Mouse (Mus musculus) CH12.LX (cell line): ENCODE results near the gene Hyou1. TPM values are rescaled to one million over a fixed set of nuclear protein-coding genes. Genes with fewer than 3 reads are reported as not detected.
"Not testable (repeated sequence)": the region's sequence is repeated elsewhere in the genome, so short reads cannot be mapped to it uniquely, and the experiment has no call there.

Experiments used
- DNase-seq: peaks from one replicate; pipeline ENCODE4 v3.0.0-alpha.2; 2013; ENCODE audit errors: extremely low read depth
- H3K27ac ChIP-seq: 2 replicates; pipeline ENCODE4 v1.5.1; 2012; ENCODE audit warnings: low read depth, mild to moderate bottlenecking, control low read depth, moderate library complexity; ENCODE audit not compliant: insufficient read depth
- H3K27me3 ChIP-seq: replicated peaks from 2 replicates; pipeline ENCODE3; 2012; ENCODE audit warnings: inconsistent platforms
- H3K36me3 ChIP-seq, 2 experiments: replicated peaks in 1 of 2; 2 replicates each; pipeline versions ENCODE3 to v1.6.1; 2012; ENCODE audit warnings: inconsistent platforms in 1 of 2, low read length in 1 of 2, mild to moderate bottlenecking in 1 of 2, mixed read lengths in 1 of 2, moderate library complexity in 1 of 2; ENCODE audit not compliant: control insufficient read depth in 1 of 2, insufficient read depth in 1 of 2
- H3K4me1 ChIP-seq, 2 experiments: 2 replicates each; pipeline ENCODE4 v1.6.1; 2012; ENCODE audit warnings: inconsistent platforms in 1 of 2, moderate library complexity in 1 of 2; ENCODE audit not compliant: insufficient read depth in 2 of 2, control insufficient read depth in 1 of 2
- H3K4me2 ChIP-seq: 2 replicates; pipeline ENCODE4 v1.6.1; 2012; ENCODE audit warnings: low read depth, mild to moderate bottlenecking, control low read depth; ENCODE audit not compliant: poor library complexity, insufficient read depth, severe bottlenecking
- H3K4me3 ChIP-seq, 3 experiments: fragments of 150-350 bp in 1 of 3; sonication (generic) in 1 of 3; replicated peaks in 1 of 3; 2 replicates each; pipeline versions ENCODE3 to v1.5.1; 2011 to 2012; ENCODE audit warnings: low read depth in 2 of 3, low read length in 2 of 3, mild to moderate bottlenecking in 2 of 3, moderate library complexity in 2 of 3, control low read depth in 1 of 3, improper control_type of control experiment in 1 of 3, inconsistent platforms in 1 of 3, mixed read lengths in 1 of 3; ENCODE audit not compliant: poor library complexity in 1 of 3
- H3K79me2 ChIP-seq: replicated peaks from 2 replicates; pipeline ENCODE4 v1.6.1; 2012; ENCODE audit warnings: mild to moderate bottlenecking, moderate library complexity; ENCODE audit not compliant: control insufficient read depth, poor library complexity, insufficient read depth, severe bottlenecking; ENCODE audit errors: extremely low read depth
- H3K9ac ChIP-seq: 2 replicates; pipeline ENCODE4 v1.6.1; 2012; ENCODE audit warnings: low read depth, mild to moderate bottlenecking, control low read depth, moderate library complexity; ENCODE audit not compliant: insufficient read depth
- H3K9me3 ChIP-seq: replicated peaks from 2 replicates; pipeline ENCODE3; 2012; ENCODE audit warnings: low read length, inconsistent platforms, mixed read lengths
- CHD2 ChIP-seq: IDR thresholded peaks from 2 replicates; pipeline ENCODE4 v1.6.1; 2011; ENCODE audit warnings: low read length, improper control_type of control experiment
- CTCF ChIP-seq, 2 experiments: IDR thresholded peaks in 1 of 2; conservative IDR thresholded peaks in 1 of 2; 2 replicates each; pipeline ENCODE4 v1.5.1; 2011 to 2012; ENCODE audit warnings: low read depth in 2 of 2, low read length in 2 of 2, improper control_type of control experiment in 1 of 2, inconsistent platforms in 1 of 2, mild to moderate bottlenecking in 1 of 2, moderate library complexity in 1 of 2
- E2F4 ChIP-seq: IDR thresholded peaks from 2 replicates; pipeline ENCODE4 v1.6.1; 2011; ENCODE audit warnings: low read depth, low read length, improper control_type of control experiment; ENCODE audit not compliant: insufficient replicate concordance
- ELF1 ChIP-seq: IDR thresholded peaks from 2 replicates; pipeline ENCODE4 v1.6.1; 2014; ENCODE audit warnings: low read depth, mild to moderate bottlenecking, inconsistent platforms, low read length, improper control_type of control experiment
- EP300 ChIP-seq: IDR thresholded peaks from 2 replicates; pipeline ENCODE4 v1.6.1; 2011; ENCODE audit warnings: low read length, improper control_type of control experiment
- JUN ChIP-seq: IDR thresholded peaks from 2 replicates; pipeline ENCODE4 v1.6.1; 2011; ENCODE audit warnings: low read depth, mild to moderate bottlenecking, low read length, improper control_type of control experiment, moderate library complexity; ENCODE audit not compliant: insufficient read depth
- MAFK ChIP-seq: IDR thresholded peaks from 2 replicates; pipeline ENCODE4 v1.6.1; 2011; ENCODE audit warnings: low read length, improper control_type of control experiment; ENCODE audit not compliant: insufficient replicate concordance
- MEF2A ChIP-seq: IDR thresholded peaks from 2 replicates; pipeline ENCODE4 v1.6.1; 2014; ENCODE audit warnings: low read depth, mild to moderate bottlenecking, inconsistent platforms, low read length, improper control_type of control experiment, borderline replicate concordance
- NELFE ChIP-seq: IDR thresholded peaks from 2 replicates; pipeline ENCODE4 v1.6.1; 2011; ENCODE audit warnings: low read depth, low read length, improper control_type of control experiment
- NRF1 ChIP-seq: IDR thresholded peaks from 2 replicates; pipeline ENCODE4 v1.6.1; 2014; ENCODE audit warnings: low read depth, mild to moderate bottlenecking, inconsistent platforms, low read length, improper control_type of control experiment, moderate library complexity
- PAX5 ChIP-seq: IDR thresholded peaks from 2 replicates; pipeline ENCODE4 v1.6.1; 2012; ENCODE audit warnings: low read length, inconsistent platforms, mixed read lengths
- POLR2A ChIP-seq: IDR thresholded peaks from 2 replicates; pipeline ENCODE4 v1.6.1; 2011; ENCODE audit warnings: low read depth, mild to moderate bottlenecking, improper control_type of control experiment, low read length
- POLR2AphosphoS2 ChIP-seq: IDR thresholded peaks from 2 replicates; pipeline ENCODE4 v1.6.1; 2011; ENCODE audit warnings: low read depth, low read length, improper control_type of control experiment
- RAD21 ChIP-seq: IDR thresholded peaks from 2 replicates; pipeline ENCODE4 v1.6.1; 2011; ENCODE audit warnings: low read depth, mild to moderate bottlenecking, low read length, improper control_type of control experiment, moderate library complexity
- RCOR1 ChIP-seq: conservative IDR thresholded peaks from 2 replicates; pipeline ENCODE4 v1.6.1; 2012; ENCODE audit warnings: low read depth, mild to moderate bottlenecking, inconsistent platforms, low read length, improper control_type of control experiment
- TBP ChIP-seq: conservative IDR thresholded peaks from 2 replicates; pipeline ENCODE4 v1.6.1; 2011; ENCODE audit warnings: low read depth, low read length, improper control_type of control experiment
- TCF12 ChIP-seq: IDR thresholded peaks from 2 replicates; pipeline ENCODE4 v1.6.1; 2014; ENCODE audit warnings: low read depth, mild to moderate bottlenecking, inconsistent platforms, low read length, improper control_type of control experiment
- UBTF ChIP-seq: IDR thresholded peaks from 2 replicates; pipeline ENCODE4 v1.6.1; 2012; ENCODE audit warnings: low read depth, mild to moderate bottlenecking, inconsistent platforms, low read length, improper control_type of control experiment, moderate library complexity
- USF2 ChIP-seq: conservative IDR thresholded peaks from 2 replicates; pipeline ENCODE4 v1.6.1; 2011; ENCODE audit warnings: low read depth, low read length, improper control_type of control experiment
- ZC3H11A ChIP-seq: IDR thresholded peaks from 2 replicates; pipeline ENCODE4 v1.6.1; 2012; ENCODE audit warnings: low read depth, mild to moderate bottlenecking, inconsistent platforms, low read length, improper control_type of control experiment
- ZKSCAN1 ChIP-seq: IDR thresholded peaks from 2 replicates; pipeline ENCODE4 v1.6.1; 2012; ENCODE audit warnings: low read depth, inconsistent platforms, low read length, improper control_type of control experiment, borderline replicate concordance
- ZMIZ1 ChIP-seq: IDR thresholded peaks from 2 replicates; pipeline ENCODE4 v1.6.1; 2012; ENCODE audit warnings: low read depth, mild to moderate bottlenecking, inconsistent platforms, low read length, improper control_type of control experiment
- ZNF384 ChIP-seq: IDR thresholded peaks from 2 replicates; pipeline ENCODE4 v1.6.1; 2012; ENCODE audit warnings: low read depth, low read length, improper control_type of control experiment, inconsistent platforms
- dilution Hi-C: fragments of 300-500 bp; cut with MboI; formaldehyde crosslinking; loops from 2 replicates; pipeline ENCODE4 v1.14.3; 2020; ENCODE audit warnings: low sequenced_read_pairs; ENCODE audit not compliant: extremely low pct_unique_long_range_greater_than_20kb, extremely low pct_ligation_motif_present
- in situ Hi-C: fragments of 300-500 bp; cut with MboI; formaldehyde crosslinking; loops from 3 replicates; pipeline ENCODE4 v1.14.3; 2019; ENCODE audit warnings: low sequenced_read_pairs, low pct_ligation_motif_present, low pct_unique_long_range_greater_than_20kb, mixed read lengths
- polyA plus RNA-seq: library from polyadenylated mRNA; unstranded; fragments of >175 nt; gene quantifications from 2 replicates; pipeline ENCODE4 v1.2.1, GENCODE M21; 2012; ENCODE audit warnings: low read depth; ENCODE audit not compliant: insufficient read length
- total RNA-seq, 2 experiments: library from RNA; depleted of rRNA; stranded (reverse); fragments of 300-350 nt in 1 of 2; fragments of >200 nt in 1 of 2; gene quantifications; 2 replicates each; pipeline ENCODE4 v1.2.3; 2012 to 2014

The Hyou1 gene
- total and polyA plus RNA-seq, 3 experiments: 32.6 to 89.9 (median 88.7) TPM

- peaks cover 53 to 63% of the 10 kb centered on the region in 2 experiments for H3K36me3 ChIP-seq
- 0 out of 2 replicates have a peak, but pooled peaks have one; percentile 20 for TF ChIP-seq ZMIZ1
- peak; percentile 36; the same call in 1 of the 2 replicates for TF ChIP-seq POLR2AphosphoS2
- TF ChIP-seq CHD2: peak; percentile 34
- TF ChIP-seq POLR2A: peak; percentile 48; the same call in 1 of the 2 replicates
- DNase-seq: peak; percentile 39
- peaks cover 10 to 29% of the 10 kb centered on the region in 2 experiments; a peak in 2 of 4 replicates for H3K4me1 ChIP-seq
- in situ Hi-C loops, H3K27me3 ChIP-seq, dilution Hi-C loops, H3K27ac ChIP-seq, H3K9me3 ChIP-seq: not testable (repeated sequence)
- H3K9ac ChIP-seq: peak overlapping the region; percentile 96
- H3K4me2 ChIP-seq: peak overlapping the region; percentile 76
- H3K4me3 ChIP-seq: peak overlapping the region; percentile 56 to 87 (median 70)
- H3K79me2 ChIP-seq: peaks cover 31% of the 10 kb centered on the region
Observed at GRCm38 (mm10) chr9:44336513-44336912, 42.8 kb upstream of the Hyou1 start.

- peak; percentile 43 for DNase-seq
- in situ Hi-C loops: no loop called here
- TF ChIP-seq POLR2AphosphoS2 (peak; percentile 79; the same call in 1 of the 2 replicates), NELFE (no peak), EP300 (no peak), CHD2 (peak; percentile 6; the same call in 1 of the 2 replicates)
- dilution Hi-C loops: no loop called here
- Histone ChIP-seq H3K4me2 (peak overlapping the region; percentile 76), H3K4me3 (peak overlapping the region; percentile 45 to 87 (median 56)), H3K27me3 (no peaks in the 10 kb centered on the region), H3K27ac (no peak overlapping the region), H3K9me3 (peaks cover 2% of the 10 kb centered on the region), H3K9ac (peak overlapping the region; percentile 96), H3K79me2 (peaks cover 31% of the 10 kb centered on the region), H3K4me1 (peaks cover 10 to 34% of the 10 kb centered on the region in 2 experiments; a peak in 2 of 4 replicates), H3K36me3 (peaks cover 50 to 63% of the 10 kb centered on the region in 2 experiments)
Observed at GRCm38 (mm10) chr9:44336964-44337363, 42.3 kb upstream of the Hyou1 start.

DNA sequence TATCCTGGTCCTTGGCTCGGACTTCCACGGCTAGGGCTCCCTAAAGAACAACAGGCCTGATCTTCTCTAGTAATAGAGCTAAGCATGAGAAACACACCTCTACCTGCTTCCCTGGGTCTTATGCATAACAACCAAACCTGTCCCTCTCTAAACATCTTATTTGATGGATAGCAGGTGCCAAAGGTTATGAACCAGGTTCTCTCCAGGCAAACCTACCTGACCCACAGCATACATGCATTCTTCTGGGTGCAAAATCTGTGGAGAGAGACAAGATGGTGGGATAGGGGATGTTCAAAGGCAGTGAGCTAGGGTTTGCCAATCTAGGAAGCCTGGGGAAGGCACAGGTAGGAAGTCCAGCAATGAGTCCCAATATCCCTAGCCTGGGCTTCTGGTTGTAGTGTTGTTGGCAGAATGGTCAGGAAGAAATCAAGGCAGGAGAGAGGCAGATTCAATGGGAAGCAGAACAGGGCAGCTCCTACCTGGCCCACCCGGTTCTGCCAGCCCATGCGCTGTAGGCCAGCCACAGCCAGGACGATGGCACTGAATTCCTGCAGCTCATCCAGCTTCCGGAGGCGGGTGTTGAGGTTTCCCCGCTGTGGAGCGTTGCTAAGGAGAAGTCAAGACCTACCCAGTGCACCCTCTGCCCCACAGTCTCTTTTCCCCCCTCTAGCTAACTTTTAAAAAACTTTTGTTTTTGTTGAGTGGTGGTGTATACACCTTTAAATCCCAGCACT lies 41.7 kb upstream of the Hyou1 start:
- dilution Hi-C loops: no loop called here
- peaks cover 14 to 38% of the 10 kb centered on the region in 2 experiments; a peak in 2 of 4 replicates for H3K4me1 ChIP-seq
- peaks cover 47 to 63% of the 10 kb centered on the region in 2 experiments for H3K36me3 ChIP-seq
- in situ Hi-C loops: no loop called here
- H3K27me3 ChIP-seq: no peaks in the 10 kb centered on the region
- 0 out of 2 replicates have a peak overlapping the region, but pooled peaks have one; percentile 76 for H3K4me2 ChIP-seq
- peak overlapping the region; percentile 96; the same call in 1 of the 2 replicates for H3K9ac ChIP-seq
- no peak overlapping the region for H3K27ac ChIP-seq
- H3K79me2 ChIP-seq: peaks cover 34% of the 10 kb centered on the region
- peaks cover 2% of the 10 kb centered on the region for H3K9me3 ChIP-seq
- peak; percentile 31 for DNase-seq
- H3K4me3 ChIP-seq: no peak overlapping the region
- TF ChIP-seq USF2 (no peak), RCOR1 (no peak), POLR2A (peak; percentile 39; the same call in 1 of the 2 replicates), POLR2AphosphoS2 (peak; percentile 68; the same call in 1 of the 2 replicates), EP300 (no peak), RAD21 (no peak), JUN (no peak), NRF1 (no peak), CTCF (conservative IDR thresholded peaks at IDR 0.05 in 1 of 2, IDR thresholded peaks at IDR 0.05 in 1 of 2; ENCODE audit: low read depth in 2 of 2, low read length in 2 of 2) (no peak), TBP (no peak), MAFK (no peak), UBTF (no peak), ZKSCAN1 (no peak), ZNF384 (no peak), NELFE (no peak), CHD2 (no peak), ZMIZ1 (peak; percentile 42; the same call in 1 of the 2 replicates), MEF2A (no peak), TCF12 (no peak), ZC3H11A (no peak), E2F4 (no peak), PAX5 (no peak), ELF1 (no peak)
